Mouse (Mus musculus): ENCODE data around the gene Dnaja1. TPM values are rescaled to one million over a fixed set of nuclear protein-coding genes. Genes with fewer than 3 reads are reported as not detected.
A peak's percentile ranks its signal among the peaks of the same experiment; 100 is the strongest.

Dnaja1 gene
- polyA plus RNA-seq, 1 experiment from 2014 or later = 681 TPM

GRCm38 (mm10) chr4:40702797-40703709, 18.9 kb upstream of the Dnaja1 start, which contains the start of gene Aptx:
Gene Aptx, minus strand, starts transcription at chr4:40703194.
- H3K36me3 ChIP-seq = no peaks in the 10 kb centered on the region
- H3K9me3 ChIP-seq (replicated peaks) = no peaks in the 10 kb centered on the region
- peak within 1 kb of the TSS; percentile 69 for H3K9ac ChIP-seq (replicated peaks)
- peak within 1 kb of the TSS; percentile 98 for H3K27ac ChIP-seq (replicated peaks)
- WGBS = under 1% methylated on average over 42 of the region's 42 CpGs
- no peaks in the 10 kb centered on the region for H3K27me3 ChIP-seq (replicated peaks)
- peaks cover 25% of the 10 kb centered on the region for H3K4me1 ChIP-seq
- peak within 1 kb of the TSS; percentile 66 for H3K4me2 ChIP-seq
- peak within 1 kb of the TSS; percentile 75 for H3K4me3 ChIP-seq (replicated peaks)
- peak; percentile 96 for ATAC-seq (ENCODE audit: low FRiP score)

- no peak for ATAC-seq (ENCODE audit: low FRiP score)
- Histone ChIP-seq H3K27ac (replicated peaks) (peak overlapping the region; percentile 98), H3K4me2 (peak overlapping the region; percentile 66), H3K9ac (replicated peaks) (peak overlapping the region; percentile 69), H3K4me1 (peaks cover 25% of the 10 kb centered on the region), H3K27me3 (replicated peaks) (no peaks in the 10 kb centered on the region), H3K36me3 (no peaks in the 10 kb centered on the region), H3K4me3 (replicated peaks) (peak overlapping the region; percentile 75), H3K9me3 (replicated peaks) (no peaks in the 10 kb centered on the region)
- WGBS = 16% methylated on average over 9 of the region's 9 CpGs
Measured at GRCm38 (mm10) chr4:40703710-40704275, 18.2 kb upstream of the Dnaja1 start.

- Histone ChIP-seq H3K27me3 (replicated peaks) (no peaks in the 10 kb centered on the region), H3K9me3 (replicated peaks) (no peaks in the 10 kb centered on the region), H3K4me1 (peaks cover 11% of the 10 kb centered on the region), H3K27ac (replicated peaks) (no peak overlapping the region), H3K4me3 (replicated peaks) (no peak overlapping the region), H3K4me2 (no peak overlapping the region), H3K9ac (replicated peaks) (no peak overlapping the region), H3K36me3 (no peaks in the 10 kb centered on the region)
- 93% methylated on average over 3 of the region's 3 CpGs for WGBS
- no peak for ATAC-seq (ENCODE audit: low FRiP score)
Measured at GRCm38 (mm10) chr4:40717141-40717540, 4.8 kb upstream of the Dnaja1 start.

GRCm38 (mm10) chr4:40720910-40721309, 1.0 kb upstream of the Dnaja1 start:
- Histone ChIP-seq H3K9me3 (replicated peaks) (no peaks in the 10 kb centered on the region), H3K9ac (replicated peaks) (no peak overlapping the region), H3K36me3 (peaks cover 7% of the 10 kb centered on the region; the same call in 1 of the 2 replicates), H3K27ac (replicated peaks) (peak overlapping the region; percentile 99), H3K4me1 (peaks cover 35% of the 10 kb centered on the region), H3K4me3 (replicated peaks) (no peak overlapping the region), H3K4me2 (peak overlapping the region; percentile 73; the same call in 1 of the 2 replicates), H3K27me3 (replicated peaks) (no peaks in the 10 kb centered on the region)
- WGBS = 95% methylated on average over 8 of the region's 8 CpGs
- ATAC-seq (ENCODE audit: low FRiP score) = no peak

- Histone ChIP-seq H3K9me3 (replicated peaks) (no peaks in the 10 kb centered on the region), H3K36me3 (peaks cover 21% of the 10 kb centered on the region), H3K27ac (replicated peaks) (peak overlapping the region; percentile 99), H3K27me3 (replicated peaks) (no peaks in the 10 kb centered on the region), H3K9ac (replicated peaks) (peak overlapping the region; percentile 86), H3K4me1 (peaks cover 50% of the 10 kb centered on the region), H3K4me3 (replicated peaks) (peak overlapping the region; percentile 65), H3K4me2 (peak overlapping the region; percentile 73)
- peak; percentile 94 for ATAC-seq (ENCODE audit: low FRiP score)
- WGBS = under 1% methylated on average over 51 of the region's 62 CpGs
Measured at GRCm38 (mm10) chr4:40722687-40723460, 924 bp downstream of the Dnaja1 start.

- H3K4me1 ChIP-seq = peaks cover 54% of the 10 kb centered on the region
- H3K27ac ChIP-seq (replicated peaks) = no peak overlapping the region
- H3K4me3 ChIP-seq (replicated peaks) = no peak overlapping the region
- peak overlapping the region; percentile 73 for H3K4me2 ChIP-seq
- H3K9me3 ChIP-seq (replicated peaks) = no peaks in the 10 kb centered on the region
- H3K9ac ChIP-seq (replicated peaks) = no peak overlapping the region
- WGBS = 87% methylated on average over 7 of the region's 7 CpGs
- H3K27me3 ChIP-seq (replicated peaks) = no peaks in the 10 kb centered on the region
- peaks cover 38% of the 10 kb centered on the region for H3K36me3 ChIP-seq
- no peak for ATAC-seq (ENCODE audit: low FRiP score)
Measured at GRCm38 (mm10) chr4:40725141-40725540, 3.2 kb downstream of the Dnaja1 start.

GRCm38 (mm10) chr4:40725554-40725953, 3.6 kb downstream of the Dnaja1 start:
- Histone ChIP-seq H3K4me1 (peaks cover 54% of the 10 kb centered on the region), H3K27ac (replicated peaks) (no peak overlapping the region), H3K36me3 (peaks cover 41% of the 10 kb centered on the region), H3K27me3 (replicated peaks) (no peaks in the 10 kb centered on the region), H3K4me2 (peak overlapping the region; percentile 73; the same call in 1 of the 2 replicates), H3K9me3 (replicated peaks) (no peaks in the 10 kb centered on the region), H3K4me3 (replicated peaks) (no peak overlapping the region), H3K9ac (replicated peaks) (no peak overlapping the region)
- no peak for ATAC-seq (ENCODE audit: low FRiP score)

- no peak overlapping the region for H3K27ac ChIP-seq (replicated peaks)
- H3K9ac ChIP-seq (replicated peaks) = no peak overlapping the region
- H3K36me3 ChIP-seq = peaks cover 55% of the 10 kb centered on the region
- H3K4me3 ChIP-seq (replicated peaks) = no peak overlapping the region
- H3K4me1 ChIP-seq = peaks cover 44% of the 10 kb centered on the region
- WGBS = 89% methylated on average over 1 of the region's 1 CpGs
- H3K27me3 ChIP-seq (replicated peaks) = no peaks in the 10 kb centered on the region
- H3K9me3 ChIP-seq (replicated peaks) = no peaks in the 10 kb centered on the region
- ATAC-seq (ENCODE audit: low FRiP score) = no peak
- no peak overlapping the region for H3K4me2 ChIP-seq
Measured at GRCm38 (mm10) chr4:40727247-40727646, 5.3 kb downstream of the Dnaja1 start.

GRCm38 (mm10) chr4:40731262-40731661, 9.3 kb downstream of the Dnaja1 start:
- no peak overlapping the region for H3K9ac ChIP-seq (replicated peaks)
- H3K4me1 ChIP-seq = peaks cover 16% of the 10 kb centered on the region
- no peaks in the 10 kb centered on the region for H3K27me3 ChIP-seq (replicated peaks)
- H3K36me3 ChIP-seq = peaks cover 77% of the 10 kb centered on the region
- H3K27ac ChIP-seq (replicated peaks) = no peak overlapping the region
- H3K4me3 ChIP-seq (replicated peaks) = no peak overlapping the region
- H3K9me3 ChIP-seq (replicated peaks) = no peaks in the 10 kb centered on the region
- no peak for ATAC-seq (ENCODE audit: low FRiP score)
- no peak overlapping the region for H3K4me2 ChIP-seq

GRCm38 (mm10) chr4:40735351-40735750, 13.4 kb downstream of the Dnaja1 start:
- no peak overlapping the region for H3K9ac ChIP-seq (replicated peaks)
- 70% methylated on average over 1 of the region's 1 CpGs for WGBS
- no peak overlapping the region for H3K4me3 ChIP-seq (replicated peaks)
- H3K27me3 ChIP-seq (replicated peaks) = no peaks in the 10 kb centered on the region
- no peak overlapping the region for H3K4me2 ChIP-seq
- peaks cover 80% of the 10 kb centered on the region for H3K36me3 ChIP-seq
- H3K27ac ChIP-seq (replicated peaks) = no peak overlapping the region
- ATAC-seq (ENCODE audit: low FRiP score) = no peak
- H3K9me3 ChIP-seq (replicated peaks) = no peaks in the 10 kb centered on the region
- H3K4me1 ChIP-seq = no peaks in the 10 kb centered on the region

GRCm38 (mm10) chr4:40757157-40757779, 35.3 kb downstream of the Dnaja1 start:
- WGBS = under 1% methylated on average over 38 of the region's 39 CpGs
- peak; percentile 85 for ATAC-seq (ENCODE audit: low FRiP score)
- Histone ChIP-seq H3K27ac (replicated peaks) (peak overlapping the region; percentile 77), H3K4me1 (peaks cover 12% of the 10 kb centered on the region; the same call in 1 of the 2 replicates), H3K9ac (replicated peaks) (peak overlapping the region; percentile 88), H3K4me3 (replicated peaks) (peak overlapping the region; percentile 94), H3K4me2 (peak overlapping the region; percentile 70), H3K9me3 (replicated peaks) (no peaks in the 10 kb centered on the region), H3K36me3 (peaks cover 31% of the 10 kb centered on the region), H3K27me3 (replicated peaks) (peaks cover 8% of the 10 kb centered on the region; the same call in 1 of the 2 replicates)

Measured in neural tube, embryonic 15.5 days (tissue).